Mouse (Mus musculus): Measurements from ENCODE around the gene Cdk5r1. TPM values are rescaled to one million over a fixed set of nuclear protein-coding genes. Genes with fewer than 3 reads are reported as not detected.

Cdk5r1 gene
- polyA plus RNA-seq, 2 experiments, result 2.8 to 12.3 TPM

DNA sequence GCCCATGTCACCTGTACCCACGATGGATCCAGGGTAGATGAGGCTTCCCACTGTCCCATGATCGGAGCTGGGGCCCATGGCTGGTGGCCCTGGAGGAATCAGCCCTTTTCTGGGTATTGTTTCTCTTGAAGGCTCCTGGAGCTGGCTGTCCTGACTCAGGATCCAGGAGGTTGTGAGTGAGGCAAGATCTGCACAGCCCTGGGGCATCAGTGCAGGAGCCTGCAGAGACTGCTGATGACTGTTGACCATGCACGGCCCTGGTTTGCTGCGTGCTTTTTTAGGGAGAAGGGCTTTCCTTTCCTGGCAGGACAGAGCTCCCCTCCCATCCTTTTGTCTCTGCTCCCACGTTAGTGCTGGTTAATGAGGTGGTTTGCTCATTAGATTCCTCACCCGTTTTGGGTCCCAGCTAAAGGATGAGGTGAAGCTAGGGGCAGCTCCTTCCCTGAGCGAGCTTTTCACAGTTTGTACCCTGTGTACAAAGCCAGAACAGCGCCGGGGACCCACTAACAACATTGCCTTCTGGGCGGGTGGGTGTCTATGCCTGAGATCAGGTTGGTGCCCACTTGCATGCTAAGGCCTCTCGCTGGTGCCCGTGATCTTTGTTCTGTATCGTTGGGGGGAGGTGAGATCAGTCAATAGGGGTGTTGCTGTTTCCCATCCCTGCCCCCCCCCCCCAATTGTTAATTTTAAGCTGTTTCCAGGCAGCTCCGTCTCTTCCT is 2.0 kb downstream of the Cdk5r1 start:
- no peaks in the 10 kb centered on the region for H3K9me3 ChIP-seq (ENCODE audit: control insufficient read depth, low read length)
- peak overlapping the region; percentile 75 for H3K4me3 ChIP-seq (replicated peaks; ENCODE audit: low read length)
- H3K4me2 ChIP-seq (replicated peaks; ENCODE audit: low read depth, low read length, severe bottlenecking), result peak overlapping the region; percentile 97
- no peak for TF ChIP-seq POLR2A (IDR thresholded peaks at IDR 0.05; ENCODE audit: borderline replicate concordance, extremely low read depth, insufficient read depth, insufficient read length)
- H3K27me3 ChIP-seq (ENCODE audit: control insufficient read depth, insufficient read depth, low read length), result no peaks in the 10 kb centered on the region
- 67% methylated on average over 14 of the region's 14 CpGs for WGBS
- no peak for ATAC-seq (ENCODE audit: low FRiP score, low read depth)
- H3K36me3 ChIP-seq (ENCODE audit: control insufficient read depth, insufficient read depth, low read length), result peaks cover 8% of the 10 kb centered on the region
- H3K9ac ChIP-seq (ENCODE audit: low read depth, low read length, severe bottlenecking), result no peak overlapping the region
- H3K4me1 ChIP-seq (ENCODE audit: control insufficient read depth, insufficient read depth, low read length), result peaks cover 18% of the 10 kb centered on the region
- no peak for DNase-seq (ENCODE audit: low spot score)
- no peak overlapping the region for H3K27ac ChIP-seq (replicated peaks; ENCODE audit: low read depth, low read length)

DNA sequence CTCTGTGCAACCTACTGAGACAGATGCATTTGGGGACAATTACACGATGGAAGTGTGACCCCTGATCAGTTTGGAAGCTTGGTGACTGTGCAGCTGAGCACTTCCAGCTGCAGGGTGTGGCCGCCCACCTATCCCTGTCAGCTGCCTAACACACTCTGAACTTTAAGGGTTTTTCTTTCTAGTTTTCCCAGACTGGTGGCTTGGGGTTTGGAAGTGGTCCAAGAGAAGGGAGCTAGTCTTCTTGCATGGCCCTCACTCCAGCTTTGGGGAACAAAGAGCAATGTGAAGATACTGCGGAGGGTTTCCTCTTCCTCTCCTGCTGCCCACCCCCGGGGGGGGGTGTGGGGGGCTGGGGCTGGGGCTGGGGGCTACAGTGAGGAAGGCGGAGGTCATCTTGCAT is 2.6 kb downstream of the Cdk5r1 start:
- Histone ChIP-seq H3K27me3 (ENCODE audit: control insufficient read depth, insufficient read depth, low read length) (no peaks in the 10 kb centered on the region), H3K9me3 (ENCODE audit: control insufficient read depth, low read length) (no peaks in the 10 kb centered on the region), H3K4me3 (replicated peaks; ENCODE audit: low read length) (peak overlapping the region; percentile 75), H3K9ac (ENCODE audit: low read depth, low read length, severe bottlenecking) (no peak overlapping the region), H3K36me3 (ENCODE audit: control insufficient read depth, insufficient read depth, low read length) (0 out of 2 replicates have a peak, but pooled peaks cover 3% of the 10 kb centered on the region), H3K4me1 (ENCODE audit: control insufficient read depth, insufficient read depth, low read length) (peaks cover 18% of the 10 kb centered on the region), H3K27ac (replicated peaks; ENCODE audit: low read depth, low read length) (no peak overlapping the region), H3K4me2 (replicated peaks; ENCODE audit: low read depth, low read length, severe bottlenecking) (peak overlapping the region; percentile 97)
- WGBS, result 46% methylated on average over 5 of the region's 5 CpGs
- DNase-seq (ENCODE audit: low spot score), result no peak
- no peak for TF ChIP-seq POLR2A (IDR thresholded peaks at IDR 0.05; ENCODE audit: borderline replicate concordance, extremely low read depth, insufficient read depth, insufficient read length)
- no peak for ATAC-seq (ENCODE audit: low FRiP score, low read depth)

DNA sequence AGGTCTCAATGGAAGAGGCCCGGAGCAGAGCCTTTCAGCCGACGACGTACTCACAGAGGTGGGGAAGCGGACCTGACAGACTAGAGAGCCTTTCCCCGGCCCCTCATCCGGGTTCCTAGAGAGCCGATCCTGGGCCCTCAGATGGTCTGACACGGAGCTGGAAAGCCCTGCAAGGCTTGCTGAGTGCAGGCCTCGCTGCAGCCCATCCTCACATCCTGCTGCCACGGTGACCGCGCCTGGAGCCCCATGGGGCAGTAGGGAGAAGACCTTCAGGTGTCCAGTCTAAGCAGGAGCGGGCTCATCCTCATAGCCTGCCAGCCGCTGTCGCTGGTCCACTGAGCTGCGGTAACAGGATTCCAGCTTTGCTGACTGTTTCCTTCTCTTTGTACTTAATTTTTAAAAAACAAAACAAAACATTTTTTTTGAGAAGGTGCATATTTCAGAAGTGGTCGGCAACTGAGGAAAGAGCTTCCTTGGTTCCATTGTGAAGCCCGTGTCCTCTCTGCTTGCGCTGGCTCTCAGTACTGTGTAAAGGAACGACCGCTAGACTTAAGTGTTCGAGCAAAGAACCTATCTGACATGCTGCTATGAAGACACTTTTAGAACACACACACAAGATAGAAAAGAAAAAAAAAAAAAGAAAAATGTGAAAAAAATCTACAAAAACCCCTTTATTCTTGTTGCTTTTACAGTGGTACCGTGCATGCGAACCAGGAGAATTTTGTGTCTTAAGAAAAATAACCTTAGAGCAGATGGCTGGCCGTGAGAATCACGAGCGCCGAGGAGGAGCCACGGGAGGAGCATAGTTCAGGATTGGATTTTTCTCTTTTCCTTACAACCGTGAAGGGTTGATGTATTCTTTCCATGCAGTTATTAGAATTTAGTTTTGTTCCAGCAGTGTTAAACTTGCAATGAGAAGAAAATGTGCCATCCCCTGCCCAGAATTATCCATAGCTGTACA is 3.4 kb downstream of the Cdk5r1 start:
- 84% methylated on average over 31 of the region's 31 CpGs for WGBS
- Histone ChIP-seq H3K27ac (replicated peaks; ENCODE audit: low read depth, low read length) (no peak overlapping the region), H3K4me2 (replicated peaks; ENCODE audit: low read depth, low read length, severe bottlenecking) (peak overlapping the region; percentile 97), H3K9ac (ENCODE audit: low read depth, low read length, severe bottlenecking) (no peak overlapping the region), H3K9me3 (ENCODE audit: control insufficient read depth, low read length) (no peaks in the 10 kb centered on the region), H3K4me1 (ENCODE audit: control insufficient read depth, insufficient read depth, low read length) (peaks cover 18% of the 10 kb centered on the region), H3K27me3 (ENCODE audit: control insufficient read depth, insufficient read depth, low read length) (no peaks in the 10 kb centered on the region), H3K36me3 (ENCODE audit: control insufficient read depth, insufficient read depth, low read length) (0 out of 2 replicates have a peak, but pooled peaks cover 3% of the 10 kb centered on the region), H3K4me3 (replicated peaks; ENCODE audit: low read length) (peak overlapping the region; percentile 75)
- DNase-seq (ENCODE audit: low spot score) (no peak), ATAC-seq (ENCODE audit: low FRiP score, low read depth) (no peak)
- TF ChIP-seq POLR2A (IDR thresholded peaks at IDR 0.05; ENCODE audit: borderline replicate concordance, extremely low read depth, insufficient read depth, insufficient read length), result no peak

- DNase-seq (ENCODE audit: low spot score), result no peak
- no peak overlapping the region for H3K4me3 ChIP-seq (replicated peaks; ENCODE audit: low read length)
- 0 out of 2 replicates have a peak, but pooled peaks cover 3% of the 10 kb centered on the region for H3K36me3 ChIP-seq (ENCODE audit: control insufficient read depth, insufficient read depth, low read length)
- no peak overlapping the region for H3K9ac ChIP-seq (ENCODE audit: low read depth, low read length, severe bottlenecking)
- H3K4me2 ChIP-seq (replicated peaks; ENCODE audit: low read depth, low read length, severe bottlenecking), result no peak overlapping the region
- no peak for ATAC-seq (ENCODE audit: low FRiP score, low read depth)
- 79% methylated on average over 13 of the region's 13 CpGs for WGBS
- H3K27ac ChIP-seq (replicated peaks; ENCODE audit: low read depth, low read length), result no peak overlapping the region
- no peak for TF ChIP-seq POLR2A (IDR thresholded peaks at IDR 0.05; ENCODE audit: borderline replicate concordance, extremely low read depth, insufficient read depth, insufficient read length)
- H3K4me1 ChIP-seq (ENCODE audit: control insufficient read depth, insufficient read depth, low read length), result peaks cover 16% of the 10 kb centered on the region
- H3K27me3 ChIP-seq (ENCODE audit: control insufficient read depth, insufficient read depth, low read length), result no peaks in the 10 kb centered on the region
- H3K9me3 ChIP-seq (ENCODE audit: control insufficient read depth, low read length), result no peaks in the 10 kb centered on the region
These were observed 4.7 kb downstream of the Cdk5r1 start for GRCm38 (mm10) chr11:80481409-80482050.

- Histone ChIP-seq H3K4me1 (ENCODE audit: control insufficient read depth, insufficient read depth, low read length) (peaks cover 16% of the 10 kb centered on the region), H3K9me3 (ENCODE audit: control insufficient read depth, low read length) (no peaks in the 10 kb centered on the region), H3K27me3 (ENCODE audit: control insufficient read depth, insufficient read depth, low read length) (no peaks in the 10 kb centered on the region), H3K4me3 (replicated peaks; ENCODE audit: low read length) (no peak overlapping the region), H3K27ac (replicated peaks; ENCODE audit: low read depth, low read length) (no peak overlapping the region), H3K4me2 (replicated peaks; ENCODE audit: low read depth, low read length, severe bottlenecking) (no peak overlapping the region), H3K9ac (ENCODE audit: low read depth, low read length, severe bottlenecking) (no peak overlapping the region), H3K36me3 (ENCODE audit: control insufficient read depth, insufficient read depth, low read length) (0 out of 2 replicates have a peak, but pooled peaks cover 3% of the 10 kb centered on the region)
- DNase-seq (ENCODE audit: low spot score) (no peak), ATAC-seq (ENCODE audit: low FRiP score, low read depth) (no peak)
- 81% methylated on average over 10 of the region's 10 CpGs for WGBS
- TF ChIP-seq POLR2A (IDR thresholded peaks at IDR 0.05; ENCODE audit: borderline replicate concordance, extremely low read depth, insufficient read depth, insufficient read length), result no peak
These were observed 5.5 kb downstream of the Cdk5r1 start for GRCm38 (mm10) chr11:80482347-80482746.

Data from limb, embryonic 14.5 days (tissue).